Mouse (Mus musculus) retina, embryonic 14.5 days (tissue): ENCODE data around the gene Dbnl.

Experiments
- DNase-seq: peaks from one replicate; pipeline ENCODE4 v3.0.0-alpha.2; 2015; ENCODE audit warnings: low spot score

The Dbnl gene

DNA sequence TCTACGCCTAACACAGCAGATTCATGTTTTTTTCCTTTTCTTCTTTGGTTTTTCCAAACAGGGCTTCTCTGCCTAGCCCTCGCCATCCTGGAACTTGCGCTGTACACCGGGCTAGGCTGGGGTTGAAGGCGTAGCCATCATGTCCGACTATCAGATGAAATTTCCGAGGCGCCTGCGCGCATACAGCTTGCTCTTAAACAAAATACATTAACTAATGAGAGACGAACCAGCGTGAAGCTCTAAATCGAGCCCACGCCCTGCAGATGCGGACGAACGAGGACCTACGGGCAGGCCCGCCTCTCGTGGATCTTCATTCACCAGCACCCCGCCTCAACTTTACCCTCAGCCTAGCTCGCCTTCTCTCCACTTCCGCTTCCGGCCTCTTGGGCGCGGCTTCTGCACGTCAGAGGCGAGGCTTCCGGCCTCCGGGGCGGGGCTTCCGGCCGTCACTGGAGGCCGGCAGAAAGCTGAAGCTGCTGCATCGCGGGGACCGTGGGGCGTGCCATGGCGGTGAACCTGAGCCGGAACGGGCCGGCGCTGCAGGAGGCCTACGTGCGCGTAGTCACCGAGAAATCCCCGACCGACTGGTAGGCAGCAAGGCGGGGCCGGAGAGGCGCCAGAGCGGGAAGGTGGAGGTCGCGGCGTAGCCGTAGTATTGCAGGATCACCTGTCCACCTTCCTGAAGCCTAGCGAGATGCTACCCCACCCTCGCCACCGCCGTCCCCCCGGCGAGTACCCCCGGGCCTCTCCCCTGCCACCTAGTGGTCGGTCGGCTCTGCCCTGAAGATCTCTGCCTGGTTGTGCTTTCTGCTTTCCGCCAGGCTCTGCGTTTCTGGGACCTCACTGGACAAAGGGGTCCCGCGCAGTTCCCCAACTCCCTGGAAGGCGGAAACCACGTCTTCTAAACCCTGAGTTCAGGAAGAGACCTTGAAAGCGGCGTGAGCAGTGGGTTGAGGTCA lies at the start of gene Dbnl:
TSS of gene Dbnl (plus strand) at position 433 of the 959 bp plus-strand sequence.
- peak; percentile 95 for DNase-seq

DNA sequence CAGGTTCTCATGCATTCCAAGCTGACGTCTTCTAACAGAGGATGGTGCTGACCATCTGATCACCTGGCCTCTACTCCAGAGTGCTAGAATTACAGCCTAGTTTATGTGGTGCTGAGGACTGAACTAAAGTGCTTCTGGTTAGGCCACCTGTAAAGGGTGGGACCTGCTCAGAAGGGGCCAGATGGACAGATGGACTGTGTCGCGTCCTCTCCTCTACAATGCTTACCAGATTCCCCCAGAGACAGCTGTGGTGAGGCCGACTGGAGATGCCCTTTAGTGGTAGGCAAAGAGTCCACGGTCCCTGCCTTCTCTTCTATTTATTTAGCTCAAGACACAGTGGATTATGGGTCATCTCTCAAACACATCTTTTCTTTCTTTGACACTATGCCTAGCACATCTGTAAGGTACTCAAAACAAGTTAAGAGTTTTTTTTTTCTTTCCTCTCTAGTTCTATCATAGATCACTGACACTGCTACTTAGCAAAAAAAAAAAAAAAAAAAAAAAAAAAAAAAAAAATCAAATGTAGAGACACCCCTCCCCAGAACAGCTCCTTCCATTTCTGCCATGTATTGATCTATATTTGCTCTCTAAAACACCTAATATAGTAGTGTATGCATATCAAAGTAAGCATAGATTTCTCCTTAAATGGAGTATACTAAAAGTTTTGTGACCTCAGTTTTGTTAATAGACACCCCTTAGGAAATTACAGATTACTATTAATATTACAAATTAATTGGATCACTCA lies 49.2 kb upstream of the Dbnl start:
- DNase-seq, result no peak

DNA sequence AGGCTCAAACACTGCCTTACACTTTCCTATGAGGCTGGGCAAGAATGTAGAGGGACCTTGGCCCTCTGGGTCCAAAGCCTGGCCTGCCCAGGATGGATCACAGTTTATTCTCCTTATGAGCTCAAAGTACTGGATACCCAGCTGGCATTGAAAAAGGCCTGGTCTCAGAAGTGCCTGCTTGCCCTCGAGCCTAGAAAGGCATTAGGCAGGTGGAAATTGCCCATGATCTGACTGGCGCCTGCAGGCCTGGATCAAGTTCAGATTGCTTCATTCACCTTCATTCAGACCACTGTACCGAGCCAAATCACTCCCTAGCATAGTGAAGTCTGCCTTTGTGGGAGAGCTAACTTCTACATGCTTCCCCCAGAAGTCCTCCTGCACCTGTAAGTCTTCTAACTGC lies 48.4 kb upstream of the Dbnl start:
- no peak for DNase-seq

DNA sequence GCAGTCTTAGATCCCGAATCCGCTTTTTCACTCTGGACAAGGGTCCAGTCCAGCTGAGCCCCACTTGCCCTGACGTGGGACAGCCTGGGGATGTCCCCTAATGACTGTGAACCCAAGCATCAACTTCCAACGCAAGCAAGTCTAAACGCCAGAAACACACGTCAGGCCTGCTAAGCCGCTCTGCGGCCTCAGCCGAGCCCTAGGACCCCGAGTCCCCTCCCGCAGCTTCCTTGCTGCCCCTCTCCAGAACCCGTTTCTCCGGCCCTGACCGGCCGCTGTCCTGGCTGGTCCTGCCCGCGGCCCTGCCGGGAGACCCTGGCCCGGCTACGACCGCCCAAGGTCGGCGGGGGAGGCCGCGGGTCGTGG lies 47.7 kb upstream of the Dbnl start:
- DNase-seq, result peak; percentile 66

DNA sequence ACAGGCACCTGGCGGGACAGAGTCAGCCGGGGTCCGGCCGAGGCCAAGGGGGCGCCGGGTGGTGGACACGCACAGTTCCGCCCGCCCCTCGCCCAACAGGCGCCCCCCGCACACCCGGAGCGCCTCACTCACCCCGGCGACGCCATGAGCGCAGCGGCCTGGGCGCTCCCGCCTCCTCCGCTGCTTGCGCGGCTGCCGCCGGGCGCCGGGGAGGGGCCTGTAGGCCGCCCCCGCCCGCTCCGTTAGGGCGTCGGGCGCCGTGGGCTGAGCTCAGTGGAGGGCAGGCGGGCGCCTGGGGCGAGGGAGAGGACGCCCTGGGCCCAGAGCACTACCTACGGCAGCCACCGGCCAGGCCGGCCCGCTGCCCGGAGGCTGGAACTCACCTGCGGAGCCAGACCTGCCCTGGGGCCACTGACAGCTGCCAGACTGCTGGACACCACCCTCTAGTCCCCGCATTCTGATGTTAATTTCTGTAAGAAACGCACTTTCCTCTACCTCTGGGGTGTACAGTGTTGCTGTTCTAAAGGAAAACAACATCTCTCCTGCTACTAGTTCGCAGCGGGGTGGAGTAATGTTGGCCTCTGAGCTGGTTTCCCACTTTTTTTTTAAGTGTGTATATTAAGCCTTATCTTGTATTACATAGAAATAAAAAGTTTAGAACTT lies 47.2 kb upstream of the Dbnl start:
- peak; percentile 72 for DNase-seq

DNA sequence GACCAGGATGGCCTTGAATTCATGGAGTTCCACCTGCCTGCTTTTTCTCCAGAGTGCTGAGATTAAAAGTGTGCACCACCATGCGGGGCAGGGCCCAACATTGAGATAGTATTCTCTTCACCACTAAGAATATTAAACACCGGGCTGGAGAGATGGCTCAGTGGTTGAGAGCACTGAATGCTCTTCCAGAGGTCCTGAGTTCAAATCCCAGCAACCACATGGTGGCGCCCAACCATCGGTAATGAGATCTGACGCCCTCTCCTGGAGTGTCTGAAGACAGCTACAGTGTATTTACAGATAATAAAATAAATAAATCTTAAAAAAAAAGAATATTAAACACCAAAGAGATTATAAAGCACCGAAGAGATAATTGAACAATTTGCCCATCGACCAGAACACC lies 46.2 kb upstream of the Dbnl start:
- no peak for DNase-seq

DNA sequence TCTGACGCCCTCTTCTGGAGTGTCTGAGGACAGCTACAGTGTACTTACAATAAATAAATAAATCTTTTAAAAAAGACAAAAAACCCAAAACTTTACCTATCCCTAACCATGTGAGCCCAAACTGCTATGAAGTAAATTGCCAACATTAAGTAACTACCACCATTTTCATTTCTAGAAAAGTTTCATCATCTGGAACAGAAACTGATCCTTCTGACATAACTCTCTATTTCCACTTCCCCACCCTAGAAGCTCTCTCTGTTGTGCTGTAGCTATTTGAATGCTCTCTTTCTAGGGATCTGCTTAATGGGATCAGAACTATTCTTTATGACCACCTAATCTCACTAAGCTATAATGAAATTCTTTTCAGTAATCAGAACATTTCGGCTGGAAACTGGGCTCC lies 43.3 kb upstream of the Dbnl start:
- no peak for DNase-seq

DNA sequence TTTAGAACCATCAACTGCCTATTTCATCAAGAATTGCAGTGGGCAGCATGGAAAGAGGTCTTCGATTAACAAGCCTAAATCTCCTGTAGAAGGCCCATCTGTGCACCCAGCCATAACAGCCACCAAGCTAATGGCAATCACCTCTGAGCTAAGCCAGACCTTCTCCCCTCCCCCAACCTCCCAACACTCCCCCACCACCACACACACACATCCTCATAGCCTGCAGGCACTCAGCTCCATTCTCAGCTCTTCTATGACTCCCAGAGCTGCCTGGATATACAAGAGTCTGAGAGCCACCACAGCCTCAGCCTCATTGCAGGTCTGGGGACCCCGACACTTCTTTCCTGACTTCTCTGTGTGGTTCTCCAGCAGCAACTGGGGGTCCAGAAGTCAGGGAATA lies 34.5 kb upstream of the Dbnl start:
- no peak for DNase-seq

DNA sequence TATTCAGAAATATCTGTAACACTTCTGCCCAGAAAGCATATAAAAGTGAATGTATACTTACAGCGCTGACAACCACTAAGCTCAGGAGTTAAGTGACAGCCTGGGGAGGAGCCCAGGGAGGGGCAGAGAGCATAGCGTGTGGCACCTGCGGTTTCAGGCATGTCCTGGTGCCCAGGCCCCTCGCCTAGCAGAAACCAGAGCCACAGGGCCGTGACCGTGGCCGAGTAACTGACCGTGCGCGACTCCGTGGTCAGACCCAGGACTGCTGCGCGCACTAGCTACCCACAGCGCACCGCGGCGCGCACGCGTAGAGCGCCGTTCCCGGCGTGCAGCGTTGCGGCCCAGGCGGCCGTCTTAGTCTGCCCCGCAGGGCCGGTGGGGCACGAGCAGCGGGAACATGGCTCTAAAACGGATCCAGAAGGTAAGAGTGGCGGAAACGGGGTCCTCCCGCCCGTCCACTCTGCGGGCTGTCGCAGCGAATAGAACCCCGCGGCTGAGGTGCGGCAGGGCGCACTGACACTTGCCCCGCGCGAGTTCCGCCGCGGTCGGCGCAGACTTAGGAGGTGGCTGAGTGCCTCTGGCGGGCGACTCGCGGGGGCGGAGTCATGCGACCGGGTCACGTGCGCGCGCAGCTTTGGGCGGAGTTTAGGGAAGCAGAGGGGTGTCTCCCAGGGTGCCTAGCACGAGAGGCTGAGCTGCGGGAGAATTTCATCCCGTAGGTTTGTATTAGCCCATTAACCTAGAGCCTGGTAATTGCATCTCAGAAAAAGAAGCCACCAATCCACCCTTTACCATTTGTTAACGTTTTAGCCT lies 26.3 kb upstream of the Dbnl start, which contains the start of gene Urgcp:
TSS of gene Urgcp (minus strand) at position 557 of the 813 bp plus-strand sequence.
- peak; percentile 95 for DNase-seq

DNA sequence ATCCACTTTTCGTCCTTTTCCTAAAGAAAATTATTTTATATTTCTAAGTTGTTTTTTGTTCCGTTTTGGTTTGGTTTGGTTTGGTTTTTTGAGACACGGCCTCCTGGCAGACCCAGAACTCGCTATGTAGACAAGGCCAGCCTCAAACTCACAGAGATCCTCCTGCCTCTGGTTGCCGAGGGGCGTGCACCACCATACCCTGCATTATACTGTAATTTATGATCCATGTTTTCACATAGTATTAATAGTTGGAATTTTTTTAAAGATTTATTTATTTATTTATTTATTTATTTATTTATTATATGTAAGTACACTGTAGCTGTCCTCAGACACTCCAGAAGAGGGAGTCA lies 25.7 kb upstream of the Dbnl start:
- DNase-seq, result no peak

DNA sequence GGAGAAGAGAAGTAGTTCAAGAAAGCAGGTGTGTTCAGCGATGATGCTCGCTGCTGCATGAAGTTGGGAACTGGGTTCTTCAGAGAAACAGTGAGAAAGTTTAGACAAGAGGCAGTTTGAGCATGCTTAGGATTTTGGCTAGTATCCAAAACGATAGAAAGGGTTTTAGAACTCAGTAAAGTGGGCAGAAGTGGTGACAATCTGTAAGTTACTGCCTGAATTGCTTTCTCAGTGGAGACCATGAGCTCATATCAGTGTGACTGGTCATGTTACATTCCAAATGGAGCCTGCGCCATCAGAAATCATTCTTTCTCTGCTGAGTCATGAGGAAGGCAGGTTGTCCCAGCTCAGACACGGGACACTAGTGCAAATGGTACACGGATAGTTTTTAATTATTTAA lies 22.3 kb upstream of the Dbnl start:
- no peak for DNase-seq

DNA sequence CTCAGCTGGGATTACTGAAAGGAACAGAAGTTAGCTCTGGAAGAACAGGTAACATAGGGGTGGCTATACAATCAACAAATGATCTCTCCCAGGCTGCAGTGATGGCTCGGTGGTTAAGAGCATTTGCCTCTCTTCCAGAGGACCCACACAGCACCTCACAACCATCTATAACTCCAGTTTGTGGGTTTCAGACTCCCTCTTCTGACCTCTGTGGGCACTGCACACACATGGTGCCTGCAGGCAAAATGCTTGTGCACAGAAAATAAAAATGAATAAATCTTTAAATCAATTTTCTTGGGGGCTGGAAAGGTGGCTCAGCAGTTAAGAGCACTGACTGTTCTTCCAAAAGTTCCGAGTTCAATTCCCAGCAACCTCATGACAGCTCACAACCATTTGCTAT lies 9.8 kb upstream of the Dbnl start:
- peak; percentile 28 for DNase-seq

DNA sequence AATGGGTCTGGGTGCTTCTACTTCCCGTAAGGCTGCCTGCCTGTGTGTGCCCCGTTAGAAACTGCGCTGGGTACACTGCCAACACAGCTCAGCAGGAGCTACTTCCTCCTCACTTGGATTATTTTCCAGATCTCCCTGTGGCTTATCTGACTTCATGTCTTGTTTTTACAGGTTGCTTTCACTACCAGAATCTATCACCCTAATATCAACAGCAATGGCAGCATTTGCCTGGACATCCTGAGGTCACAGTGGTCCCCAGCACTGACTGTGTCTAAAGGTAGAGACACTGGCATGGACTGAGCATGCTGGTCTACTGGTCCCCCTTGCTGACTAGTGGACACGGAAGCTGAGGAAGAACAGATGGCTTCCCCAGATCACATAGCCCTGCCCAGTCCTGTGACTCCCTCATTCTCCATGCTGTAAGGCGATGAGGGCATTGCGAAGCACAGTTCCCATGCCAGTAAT lies 8.2 kb upstream of the Dbnl start:
- no peak for DNase-seq

DNA sequence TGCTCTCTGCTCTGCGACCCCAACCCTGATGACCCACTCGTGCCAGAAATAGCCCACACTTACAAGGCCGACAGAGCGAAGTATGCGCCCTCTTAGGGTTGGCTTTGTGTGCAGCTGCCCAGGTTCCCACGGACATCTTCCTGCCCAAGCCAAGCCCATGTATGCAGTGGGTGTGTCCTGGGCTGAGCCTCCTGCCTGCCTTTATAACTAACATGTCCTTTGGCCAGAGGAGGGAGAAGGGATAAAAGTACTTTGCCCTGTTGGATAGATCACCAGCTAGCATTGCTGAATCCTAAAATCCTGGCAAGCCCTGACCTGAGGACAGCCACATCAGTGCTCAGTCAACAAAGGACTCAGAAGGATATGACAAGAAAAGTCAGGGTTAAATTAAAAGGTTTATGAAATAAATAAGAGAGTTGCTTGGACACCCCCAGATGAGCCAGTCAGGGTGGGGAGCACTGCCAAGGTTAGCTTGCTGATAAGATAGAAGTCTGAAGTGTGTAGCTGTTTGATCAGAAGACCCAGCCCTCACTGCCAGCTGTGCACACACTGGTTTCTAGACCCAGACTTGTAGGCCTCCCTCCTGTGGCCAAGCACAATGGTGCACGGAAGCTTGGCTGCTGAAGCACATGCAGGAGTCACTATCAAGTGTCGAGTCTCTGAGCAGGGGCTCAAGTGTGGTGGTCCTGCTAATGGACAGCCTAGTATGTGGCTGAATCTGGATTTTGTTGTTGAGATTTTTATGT lies 5.9 kb upstream of the Dbnl start:
- DNase-seq, result peak; percentile 23

DNA sequence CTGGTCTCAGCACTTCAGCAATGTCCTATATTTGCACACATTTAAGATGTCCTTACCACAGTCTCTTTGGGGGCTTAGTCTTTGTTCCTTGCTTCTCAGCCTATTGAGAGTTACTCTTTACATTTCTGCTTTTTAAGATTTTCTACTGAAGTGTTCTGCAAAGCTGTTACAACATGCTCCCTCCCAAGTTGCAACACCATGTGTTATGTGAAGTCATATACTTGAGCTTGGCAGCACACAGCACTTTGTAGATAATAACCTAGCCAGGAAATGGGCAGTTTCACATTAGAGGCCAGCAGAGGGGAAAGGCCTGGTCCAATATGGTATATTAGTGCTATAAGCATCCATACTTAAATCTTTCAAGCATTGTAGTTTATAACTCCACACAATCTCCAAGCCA lies 2.6 kb upstream of the Dbnl start:
- no peak for DNase-seq

DNA sequence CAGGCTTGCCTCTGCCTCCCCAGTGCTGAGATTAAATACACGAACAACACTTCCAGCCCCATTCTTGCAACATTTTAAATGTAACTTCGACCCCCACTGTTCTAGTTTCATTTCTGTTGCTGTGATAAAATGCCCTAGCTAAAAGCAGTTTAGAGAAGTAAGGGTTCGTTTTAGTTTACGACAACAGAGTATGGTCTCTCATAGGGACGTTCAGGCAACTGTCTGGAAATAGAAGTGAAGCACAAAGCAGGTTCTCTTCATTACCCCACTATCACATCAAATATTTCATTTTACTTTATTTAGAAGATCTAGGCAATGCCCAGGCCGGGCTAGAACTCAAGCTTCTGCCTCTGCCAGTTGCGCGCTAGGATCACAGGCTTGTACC lies 625 bp upstream of the Dbnl start:
- no peak for DNase-seq

DNA sequence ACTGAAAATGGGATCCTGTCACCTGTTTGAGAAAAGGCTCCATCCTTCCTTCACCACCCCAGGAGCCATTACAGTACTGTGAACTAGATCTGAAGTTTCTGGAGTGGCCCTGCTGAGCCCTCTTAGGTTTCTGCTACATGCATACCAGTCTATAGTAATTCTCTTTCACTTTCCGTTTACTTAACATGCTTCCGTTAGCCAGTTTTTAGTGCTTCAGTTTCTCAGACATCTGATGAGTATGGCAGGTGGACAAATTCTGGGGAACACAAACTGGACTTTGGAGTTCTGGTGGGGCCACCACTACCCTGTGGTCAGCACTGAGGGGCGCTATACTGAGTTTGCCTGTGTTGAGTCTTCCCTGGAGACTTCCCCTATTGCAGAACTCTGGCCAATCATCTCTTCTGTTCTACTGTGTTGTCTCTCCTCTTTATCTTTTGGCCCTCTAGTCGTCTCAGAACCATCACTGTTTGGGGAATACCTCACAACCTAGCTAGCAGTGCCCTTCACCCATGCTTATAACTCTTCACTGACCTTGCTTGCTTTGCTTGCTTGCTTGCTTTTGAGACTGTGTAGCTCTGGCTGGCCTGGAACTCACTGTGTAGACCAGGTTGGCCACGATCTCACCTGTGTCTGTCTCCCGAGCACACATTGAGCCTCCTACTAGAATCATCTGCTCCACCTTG lies 924 bp downstream of the Dbnl start:
- peak; percentile 14 for DNase-seq

DNA sequence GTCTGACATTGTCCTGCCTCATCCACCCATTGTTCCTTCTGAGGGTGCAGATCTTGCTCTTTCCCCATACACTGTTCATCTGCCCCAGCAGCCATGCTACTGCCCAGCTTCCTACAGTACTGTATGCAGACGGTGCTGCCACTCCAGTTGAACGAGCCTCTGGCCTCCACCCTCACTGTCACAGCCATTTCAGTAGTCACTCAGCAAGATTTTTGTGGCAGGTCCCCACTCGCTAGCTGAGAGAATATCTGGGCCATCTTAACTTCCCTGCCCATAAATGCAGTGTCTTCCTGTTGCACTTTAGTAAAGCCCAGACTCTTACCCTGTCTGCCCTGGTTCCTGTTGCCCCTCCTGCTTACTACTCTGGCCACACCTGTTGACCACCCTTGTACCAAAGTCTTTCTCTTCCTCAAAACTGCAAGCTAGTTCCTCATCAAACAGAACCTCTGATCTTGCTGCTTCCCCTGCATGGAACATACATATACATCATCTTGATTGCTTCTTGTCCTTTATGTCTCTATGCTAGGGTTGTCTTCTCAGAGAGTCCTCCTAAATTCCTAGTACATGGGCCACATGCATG lies 1.6 kb downstream of the Dbnl start:
- no peak for DNase-seq

DNA sequence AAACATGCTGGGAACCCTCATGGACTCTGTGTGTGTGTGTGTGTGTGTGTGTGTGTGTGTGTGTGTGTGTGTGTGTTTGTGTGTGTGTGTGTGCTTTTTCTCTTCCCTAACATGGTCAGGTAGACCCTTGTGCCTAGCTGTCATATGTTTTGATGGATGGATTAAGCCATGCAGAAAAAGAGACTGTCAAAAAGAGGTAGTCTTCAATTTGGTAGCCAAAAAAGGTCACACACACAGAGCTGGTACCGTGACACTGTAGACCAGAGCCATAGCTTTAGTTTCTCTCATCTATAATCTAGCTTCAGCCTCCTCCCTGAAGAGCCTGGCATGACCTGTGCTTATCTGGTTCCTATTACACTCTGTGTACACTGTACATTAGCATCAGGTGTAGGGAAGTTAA lies 2.1 kb downstream of the Dbnl start:
- DNase-seq, result no peak

DNA sequence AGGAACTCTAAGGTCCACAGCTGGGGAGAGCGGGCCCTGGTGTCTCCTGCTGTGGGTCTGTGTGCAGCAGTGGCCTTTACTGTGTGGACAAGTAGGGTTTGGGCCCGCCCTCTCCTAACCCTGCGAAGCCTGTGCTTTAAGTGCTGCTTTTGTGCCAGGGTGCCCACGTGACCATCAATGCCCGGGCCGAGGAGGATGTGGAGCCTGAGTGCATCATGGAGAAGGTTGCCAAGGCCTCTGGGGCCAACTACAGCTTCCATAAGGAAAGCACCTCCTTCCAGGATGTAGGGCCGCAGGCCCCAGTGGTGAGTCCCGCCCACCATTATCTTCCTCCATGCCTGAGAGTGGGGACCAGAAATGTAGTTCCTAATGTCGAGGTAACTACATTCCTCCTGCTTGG lies 7.0 kb downstream of the Dbnl start:
- no peak for DNase-seq
